Mouse (Mus musculus): ENCODE data around the gene Auh.

DNA sequence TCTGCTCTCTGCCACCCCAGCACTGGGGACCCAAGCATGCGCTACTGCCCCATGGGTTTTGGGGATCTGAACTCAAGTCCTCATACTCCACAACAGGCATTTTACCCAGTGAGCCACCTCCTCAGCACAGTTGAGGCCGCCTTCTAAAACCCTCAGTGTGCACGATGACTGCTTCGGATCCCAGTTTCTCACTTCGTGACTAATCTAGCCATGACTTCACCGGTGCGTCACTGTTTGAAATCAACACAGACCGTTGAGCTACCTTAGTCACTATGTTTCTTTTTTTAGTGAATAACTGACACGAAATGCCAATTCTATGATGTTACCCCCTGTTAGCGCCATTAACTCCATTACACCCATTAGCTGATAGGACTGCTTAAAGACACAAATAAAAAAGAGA is 43.9 kb upstream of the Auh start:
- no peak for TF ChIP-seq GATA1 (IDR thresholded peaks at IDR 0.05; ENCODE audit: low read length)
- TF ChIP-seq TAL1 (IDR thresholded peaks at IDR 0.05; ENCODE audit: low read length): no peak
